Mouse (Mus musculus) kidney, postnatal 4 days (tissue): ENCODE data around the gene Kif16b.

Experiments
- DNase-seq, 2 experiments: peaks; one replicate each; pipeline ENCODE4 v3.0.0; 2021; ENCODE audit warnings: mixed read lengths in 2 of 2

Kif16b gene

DNA sequence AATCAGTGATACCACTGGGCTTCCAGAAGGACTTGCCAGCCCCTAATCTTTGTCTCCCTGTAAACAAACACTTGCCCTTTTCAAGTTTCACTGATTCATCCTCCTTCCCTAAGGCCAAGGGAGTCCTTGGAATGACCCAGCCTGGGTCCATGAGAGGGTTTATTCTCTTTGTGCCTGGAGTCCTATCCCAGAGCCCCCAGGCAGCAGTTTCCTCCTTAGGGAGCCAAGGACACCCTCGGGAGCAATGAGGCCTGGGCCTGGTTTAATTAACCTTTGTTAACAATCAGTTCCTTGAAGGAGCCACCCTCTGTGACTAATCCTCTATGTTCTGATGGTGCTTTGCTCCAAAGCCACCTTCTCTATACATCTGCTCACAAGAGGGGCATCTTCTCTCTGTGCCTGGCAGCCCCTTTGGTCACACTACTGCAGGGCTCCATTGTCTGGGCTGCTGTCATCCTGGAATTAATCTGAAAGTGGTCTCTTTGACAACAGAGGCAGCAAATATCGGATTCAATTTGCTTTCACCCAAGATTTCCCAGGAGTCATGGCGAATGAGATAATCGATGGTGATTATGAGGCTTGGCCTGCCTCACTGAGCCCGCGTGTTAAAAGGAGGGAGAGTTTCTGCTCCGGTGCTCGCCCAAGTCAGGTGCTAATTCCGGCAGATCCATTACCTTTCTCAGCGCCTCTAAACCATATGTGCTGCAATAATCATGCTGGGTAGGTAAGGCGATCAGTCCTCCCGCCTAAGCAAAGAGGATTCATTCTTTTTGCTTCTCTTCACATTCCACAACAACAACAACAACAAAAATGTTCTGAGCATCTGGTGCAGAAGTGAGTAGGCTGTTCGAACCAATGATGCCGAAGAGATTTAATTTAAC is 311.7 kb downstream of the Kif16b start:
- DNase-seq: no peak

DNA sequence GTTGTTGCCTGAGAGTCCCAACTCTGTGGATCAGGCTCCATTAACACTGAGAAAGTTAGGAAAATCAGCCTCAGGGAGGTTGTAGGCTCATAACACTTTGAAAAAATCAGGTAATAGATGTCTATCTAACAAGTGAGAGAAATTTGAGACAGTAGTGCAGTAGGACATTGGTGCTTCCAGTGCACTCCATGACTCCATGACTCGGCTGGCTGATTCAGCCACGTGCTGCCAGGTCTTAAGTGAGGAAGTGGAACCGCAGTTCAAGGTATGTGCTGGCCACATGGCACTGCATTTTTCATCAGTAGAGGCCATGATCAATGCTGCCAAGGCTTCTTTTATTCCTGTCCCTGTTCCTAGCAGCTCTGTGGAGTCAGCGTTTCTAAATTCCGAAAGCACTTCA is 315.5 kb downstream of the Kif16b start:
- DNase-seq: no peak

DNA sequence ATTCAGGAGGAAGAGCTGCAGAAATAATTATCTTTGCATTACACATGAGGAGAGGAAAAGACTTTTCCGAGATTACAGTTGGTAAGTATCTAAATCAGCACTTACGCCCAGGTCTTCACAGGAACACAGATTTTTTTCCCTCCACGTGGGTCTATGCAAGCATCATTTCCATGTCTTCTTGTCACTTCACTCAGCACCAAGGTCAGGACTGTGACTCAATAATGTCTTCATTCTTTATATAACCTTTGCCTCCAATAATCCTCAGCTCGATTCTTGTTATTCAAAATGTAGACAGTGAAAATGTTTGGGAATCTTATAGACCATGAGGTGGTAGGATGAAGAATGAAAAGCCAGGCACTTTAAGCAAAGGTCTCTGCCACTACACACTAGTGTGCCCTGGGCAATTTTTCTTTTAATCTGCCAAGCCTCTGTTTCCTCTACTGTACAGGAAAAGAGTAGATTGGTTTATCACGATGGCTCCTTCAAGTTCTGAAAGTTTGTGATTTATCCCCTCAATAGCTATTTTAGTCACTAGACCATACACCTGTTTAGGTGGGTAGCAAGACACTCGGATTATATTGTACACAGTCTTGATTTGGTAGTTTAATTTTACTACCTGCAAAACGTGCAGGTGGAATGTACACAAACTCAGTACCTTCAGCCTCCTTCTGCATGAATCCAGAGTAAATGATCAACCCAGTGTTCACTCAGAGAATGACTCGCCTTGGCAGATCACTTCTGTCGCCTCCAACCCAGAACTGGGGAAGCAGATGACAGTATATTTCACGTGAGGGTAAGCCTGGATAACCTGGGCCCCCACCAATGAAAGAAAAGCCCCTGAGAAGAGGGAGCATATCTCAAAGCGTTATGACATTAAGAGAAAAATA is 316.2 kb downstream of the Kif16b start:
- DNase-seq: no peak

DNA sequence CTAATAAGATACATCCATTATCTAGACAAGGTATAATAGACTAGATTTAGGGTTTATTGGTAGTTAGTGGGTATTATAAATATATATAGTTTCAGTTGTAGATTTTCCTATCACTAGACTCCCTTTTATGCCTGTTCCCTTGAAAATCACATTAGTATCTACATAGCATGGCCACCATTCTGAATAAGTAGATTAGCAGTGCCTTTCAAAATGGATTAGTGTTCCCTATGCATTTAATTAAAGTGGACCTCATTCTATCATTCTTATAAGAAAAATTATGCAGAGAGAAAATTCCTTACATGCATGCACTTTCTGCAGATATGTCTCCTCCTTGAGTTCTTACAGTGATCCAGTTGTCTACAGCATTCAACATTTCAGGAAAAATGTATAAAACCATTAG is 320.9 kb downstream of the Kif16b start:
- DNase-seq: no peak

GRCm38 (mm10) chr2:142577414-142577813 is 323.9 kb downstream of the Kif16b start:
- DNase-seq: peak; percentile 8 to 9

- DNase-seq: no peak
These were observed 331.6 kb downstream of the Kif16b start for GRCm38 (mm10) chr2:142569771-142570170.
